Mouse (Mus musculus) kidney, adult 8-10 months (tissue): ENCODE measurements around the gene Nlrp6.
"Not testable (repeated sequence)": the region's sequence is repeated elsewhere in the genome, so short reads cannot be mapped to it uniquely, and the experiment has no call there.

Experiments used
- DNase-seq, 2 experiments: peaks; one replicate each; pipeline ENCODE4 v3.0.0; 2022

Nlrp6 gene

DNA sequence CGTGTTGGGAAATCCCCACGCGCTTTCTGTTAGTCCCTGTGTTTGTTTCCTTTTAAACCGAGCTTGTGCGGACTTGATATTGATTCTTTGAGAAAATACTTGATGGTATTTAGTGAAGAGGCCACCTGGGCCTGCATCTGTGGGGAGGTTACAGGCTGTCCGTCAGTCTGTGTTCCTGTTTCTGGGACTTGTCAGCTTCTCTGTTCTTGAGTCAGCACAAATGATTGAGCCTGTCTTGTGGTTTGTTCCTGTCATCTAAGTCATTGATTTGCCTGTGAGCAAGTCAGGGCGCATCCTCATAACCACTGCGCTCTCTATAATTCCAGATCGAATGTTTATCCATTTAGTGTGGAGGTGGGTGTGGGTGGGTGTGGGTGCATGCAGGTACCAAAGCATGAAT lies 56.0 kb downstream of the Nlrp6 start:
- DNase-seq: not testable (repeated sequence)
